Mouse (Mus musculus) liver, adult 2 months (tissue): Measurements from ENCODE around the gene Map2k5. TPM values are rescaled to one million over a fixed set of nuclear protein-coding genes. Genes with fewer than 3 reads are reported as not detected.

Experiments
- DNase-seq: peaks from one replicate; pipeline ENCODE4 v3.0.0-alpha.2; 2011; ENCODE audit warnings: low read depth, low spot score; ENCODE audit errors: extremely low read depth
- H3K27ac ChIP-seq: fragments of 200-500 bp; replicated peaks from 2 replicates; pipeline ENCODE4 v1.5.1; 2012; ENCODE audit warnings: low read depth, mild to moderate bottlenecking, control low read depth, inconsistent platforms, low read length; ENCODE audit not compliant: insufficient read depth
- H3K27me3 ChIP-seq: fragments of 200-500 bp; 2 replicates; pipeline ENCODE4 v1.6.1; 2012; ENCODE audit warnings: mild to moderate bottlenecking, moderate library complexity, low read length, inconsistent platforms; ENCODE audit not compliant: control insufficient read depth, insufficient read depth
- H3K36me3 ChIP-seq: fragments of 200-500 bp; 2 replicates; pipeline ENCODE4 v1.6.1; 2012; ENCODE audit warnings: low read length, inconsistent platforms; ENCODE audit not compliant: control insufficient read depth, insufficient read depth
- H3K4me1 ChIP-seq: fragments of 200-500 bp; 2 replicates; pipeline ENCODE4 v1.6.1; 2011; ENCODE audit warnings: low read length; ENCODE audit not compliant: control insufficient read depth, insufficient read depth
- H3K4me3 ChIP-seq: fragments of 200-500 bp; 2 replicates; pipeline ENCODE4 v1.5.1; 2011; ENCODE audit warnings: low read depth, mild to moderate bottlenecking, control low read depth, low read length, moderate library complexity; ENCODE audit not compliant: insufficient read depth
- H3K79me2 ChIP-seq: fragments of 200-500 bp; 2 replicates; pipeline ENCODE4 v1.6.1; 2012; ENCODE audit warnings: inconsistent platforms, mild to moderate bottlenecking, low read length, moderate library complexity; ENCODE audit not compliant: control insufficient read depth, insufficient read depth
- H3K9ac ChIP-seq: fragments of 200-500 bp; 2 replicates; pipeline ENCODE4 v1.6.1; 2012; ENCODE audit warnings: low read depth, mild to moderate bottlenecking, control low read depth, inconsistent platforms, low read length
- CTCF ChIP-seq: fragments of 200-500 bp; IDR thresholded peaks from 2 replicates; pipeline ENCODE4 v1.5.1; 2011; ENCODE audit warnings: low read depth, low read length, control low read depth
- POLR2A ChIP-seq: fragments of 200-500 bp; IDR thresholded peaks from 2 replicates; pipeline ENCODE4 v1.6.1; 2011; ENCODE audit warnings: low read length, control low read depth; ENCODE audit not compliant: insufficient read depth; ENCODE audit errors: extremely low read depth
- WGBS: fragments of 180-500 bp; shearing (Covaris S2); methylation state at CpG from one replicate; pipeline ENCODE4 v1.1.7; 2018; 5-methylcytosine and 5-hydroxymethylcytosine counted together
- polyA plus RNA-seq: library from polyadenylated mRNA; depleted of rRNA; stranded (reverse); fragments of >200 nt; gene quantifications from 2 replicates; pipeline ENCODE4 v1.2.3, GENCODE M21; 2012
- total RNA-seq: library from RNA; depleted of rRNA; stranded (reverse); fragments of >200 nt; gene quantifications from 2 replicates; pipeline ENCODE4 v1.2.3, GENCODE M21; 2014

Map2k5 gene
- total and polyA plus RNA-seq, 2 experiments: 13.3 to 32.2 TPM

- Histone ChIP-seq H3K9ac (no peak overlapping the region), H3K27me3 (no peaks in the 10 kb centered on the region), H3K27ac (no peak overlapping the region), H3K4me3 (no peak overlapping the region), H3K36me3 (peaks cover 38% of the 10 kb centered on the region), H3K4me1 (no peaks in the 10 kb centered on the region), H3K79me2 (no peaks in the 10 kb centered on the region)
- no peak for DNase-seq
- TF ChIP-seq POLR2A: no peak
- TF ChIP-seq CTCF: no peak
- 93% methylated on average over 6 of the region's 6 CpGs for WGBS
Observed at GRCm38 (mm10) chr9:63339256-63339655, 38.4 kb downstream of the Map2k5 start.

DNA sequence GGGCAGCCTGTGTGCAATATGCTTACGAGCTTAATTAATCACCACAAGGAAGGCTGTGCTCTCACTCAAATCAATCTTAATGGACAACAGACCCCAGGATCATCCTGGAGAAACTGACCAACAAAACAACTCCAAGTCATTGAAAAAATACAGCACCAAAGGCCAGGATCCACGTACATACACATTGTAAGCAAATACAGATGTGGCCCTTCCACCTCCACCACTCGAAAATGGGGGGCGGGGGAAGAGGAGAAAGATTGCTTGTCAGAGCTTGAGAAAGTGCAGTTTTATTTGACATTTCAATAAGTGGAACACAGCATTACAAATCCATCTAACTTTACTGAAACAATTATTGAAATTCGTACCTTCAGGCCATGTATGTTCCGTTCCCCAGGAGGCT lies 39.0 kb downstream of the Map2k5 start:
- Histone ChIP-seq H3K4me1 (no peaks in the 10 kb centered on the region), H3K27ac (no peak overlapping the region), H3K79me2 (no peaks in the 10 kb centered on the region), H3K27me3 (no peaks in the 10 kb centered on the region), H3K9ac (no peak overlapping the region), H3K4me3 (no peak overlapping the region), H3K36me3 (peaks cover 38% of the 10 kb centered on the region)
- DNase-seq: no peak
- whole genome bisulfite sequencing: 92% methylated on average over 6 of the region's 6 CpGs
- TF ChIP-seq CTCF: no peak
- no peak for TF ChIP-seq POLR2A

- H3K27me3 ChIP-seq: no peaks in the 10 kb centered on the region
- H3K9ac ChIP-seq: no peak overlapping the region
- DNase-seq: no peak
- peaks cover 34% of the 10 kb centered on the region for H3K36me3 ChIP-seq
- H3K4me1 ChIP-seq: no peaks in the 10 kb centered on the region
- WGBS: 95% methylated on average over 4 of the region's 4 CpGs
- H3K79me2 ChIP-seq: no peaks in the 10 kb centered on the region
- no peak overlapping the region for H3K4me3 ChIP-seq
- TF ChIP-seq POLR2A (no peak), CTCF (no peak)
- H3K27ac ChIP-seq: no peak overlapping the region
Observed at GRCm38 (mm10) chr9:63335816-63336215, 41.9 kb downstream of the Map2k5 start.

- Histone ChIP-seq H3K36me3 (peaks cover 33% of the 10 kb centered on the region), H3K27ac (no peak overlapping the region), H3K4me3 (no peak overlapping the region), H3K27me3 (no peaks in the 10 kb centered on the region), H3K9ac (no peak overlapping the region), H3K4me1 (peaks cover 7% of the 10 kb centered on the region), H3K79me2 (no peaks in the 10 kb centered on the region)
- DNase-seq: no peak
- 100% methylated on average over 2 of the region's 2 CpGs for WGBS
- TF ChIP-seq CTCF (peak; percentile 77), POLR2A (no peak)
Observed at GRCm38 (mm10) chr9:63333074-63333473, 44.6 kb downstream of the Map2k5 start.

DNA sequence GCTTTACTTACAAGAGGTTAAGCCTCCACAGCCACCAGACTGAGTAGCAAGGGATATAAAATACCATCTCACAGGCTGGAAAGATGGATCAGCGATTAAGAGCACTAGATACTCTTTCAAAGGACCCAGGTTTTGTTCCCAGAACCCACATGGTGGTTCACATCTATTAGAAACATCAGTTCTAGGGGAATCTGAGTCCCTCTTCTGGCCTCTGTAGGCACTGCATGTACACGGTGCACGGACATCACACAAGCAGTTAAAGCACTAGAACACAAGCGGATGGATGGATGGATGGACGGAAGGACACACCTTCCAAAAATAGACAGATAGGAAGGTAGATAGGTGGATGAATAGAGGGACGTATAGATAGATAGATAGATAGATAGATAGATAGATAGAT lies 46.5 kb downstream of the Map2k5 start:
- H3K9ac ChIP-seq: no peak overlapping the region
- TF ChIP-seq CTCF: peak; percentile 23; the same call in 1 of the 2 replicates
- TF ChIP-seq POLR2A: no peak
- no peak for DNase-seq
- H3K79me2 ChIP-seq: no peaks in the 10 kb centered on the region
- peaks cover 24% of the 10 kb centered on the region for H3K36me3 ChIP-seq
- H3K4me3 ChIP-seq: no peak overlapping the region
- no peak overlapping the region for H3K27ac ChIP-seq
- peaks cover 11% of the 10 kb centered on the region for H3K4me1 ChIP-seq
- no peaks in the 10 kb centered on the region for H3K27me3 ChIP-seq
- WGBS: 96% methylated on average over 6 of the region's 6 CpGs

DNA sequence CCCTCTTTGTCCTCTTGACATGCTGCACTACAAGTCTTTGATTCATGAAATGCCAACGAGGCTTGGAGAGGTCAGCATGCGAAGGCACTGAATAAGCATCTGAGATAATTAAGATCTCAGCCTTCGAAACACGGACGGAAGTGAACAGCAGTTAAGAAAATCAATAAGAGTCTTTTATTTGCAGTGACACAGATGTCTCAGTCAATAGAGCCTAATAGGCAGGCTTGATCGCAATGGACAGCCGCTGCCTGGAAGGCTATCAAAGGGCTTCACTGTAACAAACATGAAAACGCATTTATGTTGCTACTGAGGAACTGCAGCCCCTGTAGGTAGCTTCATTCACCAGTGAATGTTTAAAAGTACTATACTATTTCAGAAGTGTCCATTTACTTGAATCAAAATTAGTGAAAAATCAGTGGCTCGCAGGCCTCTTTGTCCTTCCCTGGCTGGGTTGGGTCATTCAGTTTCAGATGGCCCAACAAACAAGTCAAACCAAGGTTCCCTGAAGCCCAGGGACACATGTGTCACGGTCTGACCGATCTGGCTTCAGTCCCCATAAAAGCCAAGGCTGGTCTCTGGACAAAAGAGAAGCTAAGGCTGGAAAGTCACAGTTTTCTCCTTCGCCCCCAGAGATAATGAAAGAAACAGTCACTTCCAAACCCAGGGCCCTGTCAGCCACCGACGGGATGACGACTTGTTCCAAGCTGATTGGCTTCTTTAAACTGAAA lies 48.6 kb downstream of the Map2k5 start:
- no peaks in the 10 kb centered on the region for H3K27me3 ChIP-seq
- H3K9ac ChIP-seq: no peak overlapping the region
- H3K79me2 ChIP-seq: no peaks in the 10 kb centered on the region
- 57% methylated on average over 15 of the region's 15 CpGs for WGBS
- peaks cover 13% of the 10 kb centered on the region; the same call in 1 of the 2 replicates for H3K36me3 ChIP-seq
- TF ChIP-seq POLR2A: no peak
- no peak for TF ChIP-seq CTCF
- H3K27ac ChIP-seq: no peak overlapping the region
- peak; percentile 42 for DNase-seq
- peaks cover 11% of the 10 kb centered on the region for H3K4me1 ChIP-seq
- H3K4me3 ChIP-seq: no peak overlapping the region
